Mouse (Mus musculus) urinary bladder, postnatal 10 days (tissue): ENCODE measurements around the gene Olfr583.

Source experiments
- DNase-seq: peaks from one replicate; pipeline ENCODE4 v3.0.0; 2022; ENCODE audit warnings: low spot score

Gene Olfr583

DNA sequence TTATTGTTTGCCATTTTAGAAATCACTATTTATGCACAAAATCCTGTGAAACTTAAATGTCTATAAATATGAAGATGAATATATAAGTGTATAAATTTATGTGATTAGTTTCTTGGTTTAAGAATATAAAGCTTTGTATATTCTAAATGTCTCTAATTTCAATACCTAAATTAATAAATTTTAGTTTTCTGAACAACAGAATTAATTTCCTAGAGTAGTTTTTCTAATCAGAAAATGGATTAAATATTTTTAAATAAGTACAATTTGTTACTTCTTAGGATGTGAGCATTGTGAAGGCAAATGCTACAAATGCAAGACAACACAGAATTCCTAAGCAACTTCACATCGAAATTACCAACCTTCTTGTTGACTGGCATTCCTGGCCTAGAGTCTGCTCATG lies at the start of gene Olfr583:
Gene Olfr583, plus strand, starts transcription at position 301 of the 400 bp plus-strand sequence.
- no peak for DNase-seq

DNA sequence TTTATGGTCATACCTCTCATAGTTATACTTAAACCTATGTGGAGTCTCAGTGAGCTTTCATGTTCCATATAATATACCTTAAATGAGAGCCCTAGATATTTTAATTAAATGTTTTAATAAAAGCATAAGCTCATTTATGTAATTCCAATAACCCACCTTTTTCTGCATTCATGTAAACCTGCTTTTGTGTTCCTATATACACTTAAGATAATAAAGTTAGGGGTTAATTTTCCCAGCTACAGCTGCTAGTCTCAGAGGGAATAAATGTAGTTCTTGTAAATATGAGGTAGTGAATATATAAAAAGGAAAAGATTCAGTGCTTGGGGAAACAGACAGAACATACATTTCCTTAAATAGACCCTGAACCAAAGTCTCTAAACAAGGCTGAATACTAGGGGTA lies 13.4 kb upstream of the Olfr583 start, which contains the start of gene Olfr582:
Gene Olfr582, plus strand, starts transcription at position 301 of the 400 bp plus-strand sequence.
- DNase-seq: no peak

- no peak for DNase-seq
Observed at GRCm38 (mm10) chr7:103081585-103081984, 30.5 kb downstream of the Olfr583 start, which contains the start of gene Olfr584. Gene Olfr584 (plus strand): TSS chr7:103081885.

- DNase-seq: no peak
Observed at GRCm38 (mm10) chr7:103097420-103097819, 46.3 kb downstream of the Olfr583 start, which contains the start of gene Olfr585. Gene Olfr585 (plus strand): TSS chr7:103097720.
